Mouse (Mus musculus): Measurements from ENCODE around the gene Tpst1.
"Not testable (repeated sequence)": the region's sequence is repeated elsewhere in the genome, so short reads cannot be mapped to it uniquely, and the experiment has no call there.

Tpst1 gene

GRCm38 (mm10) chr5:130073026-130073425 lies at the start of gene Tpst1:
Gene Tpst1, plus strand, starts transcription at chr5:130073326.
- no peak for ATAC-seq (ENCODE audit: low TSS enrichment)

GRCm38 (mm10) chr5:130023767-130024539 lies 49.2 kb upstream of the Tpst1 start:
- peak; percentile 93 for ATAC-seq (ENCODE audit: low TSS enrichment)

GRCm38 (mm10) chr5:130027134-130027533 lies 46.0 kb upstream of the Tpst1 start:
- no peak for ATAC-seq (ENCODE audit: low TSS enrichment)

- ATAC-seq (ENCODE audit: low TSS enrichment) = no peak
Measured at GRCm38 (mm10) chr5:130027696-130028095, 45.4 kb upstream of the Tpst1 start.

GRCm38 (mm10) chr5:130029142-130029897 lies 43.8 kb upstream of the Tpst1 start, which contains the start of the genes Asl and Crcp:
Gene Asl, minus strand, starts transcription at chr5:130029247.
Gene Crcp, plus strand, starts transcription at chr5:130029290.
- peak; percentile 96 for ATAC-seq (ENCODE audit: low TSS enrichment)

- no peak for ATAC-seq (ENCODE audit: low TSS enrichment)
Measured at GRCm38 (mm10) chr5:130031410-130032390, 41.4 kb upstream of the Tpst1 start.

- no peak for ATAC-seq (ENCODE audit: low TSS enrichment)
Measured at GRCm38 (mm10) chr5:130033869-130034268, 39.3 kb upstream of the Tpst1 start.

- not testable (repeated sequence) for ATAC-seq (ENCODE audit: low TSS enrichment)
Measured at GRCm38 (mm10) chr5:130036300-130036699, 36.8 kb upstream of the Tpst1 start.

- no peak for ATAC-seq (ENCODE audit: low TSS enrichment)
Measured at GRCm38 (mm10) chr5:130037752-130038455, 35.2 kb upstream of the Tpst1 start.

GRCm38 (mm10) chr5:130040797-130041196 lies 32.3 kb upstream of the Tpst1 start:
- no peak for ATAC-seq (ENCODE audit: low TSS enrichment)

- no peak for ATAC-seq (ENCODE audit: low TSS enrichment)
Measured at GRCm38 (mm10) chr5:130041262-130041661, 31.9 kb upstream of the Tpst1 start.

GRCm38 (mm10) chr5:130043741-130044140 lies 29.4 kb upstream of the Tpst1 start:
- no peak for ATAC-seq (ENCODE audit: low TSS enrichment)

GRCm38 (mm10) chr5:130044201-130044695 lies 28.9 kb upstream of the Tpst1 start:
- peak; percentile 66 for ATAC-seq (ENCODE audit: low TSS enrichment)

GRCm38 (mm10) chr5:130046100-130046499 lies 27.0 kb upstream of the Tpst1 start:
- ATAC-seq (ENCODE audit: low TSS enrichment) = no peak

GRCm38 (mm10) chr5:130046589-130046988 lies 26.5 kb upstream of the Tpst1 start:
- ATAC-seq (ENCODE audit: low TSS enrichment) = no peak

- no peak for ATAC-seq (ENCODE audit: low TSS enrichment)
Measured at GRCm38 (mm10) chr5:130047013-130047412, 26.1 kb upstream of the Tpst1 start.

GRCm38 (mm10) chr5:130048786-130049520 lies 24.2 kb upstream of the Tpst1 start:
- no peak for ATAC-seq (ENCODE audit: low TSS enrichment)

GRCm38 (mm10) chr5:130050416-130050815 lies 22.7 kb upstream of the Tpst1 start:
- ATAC-seq (ENCODE audit: low TSS enrichment) = no peak

- no peak for ATAC-seq (ENCODE audit: low TSS enrichment)
Measured at GRCm38 (mm10) chr5:130051073-130051860, 21.9 kb upstream of the Tpst1 start.

Data from frontal cortex, adult (tissue).